Mouse (Mus musculus) embryonic facial prominence, embryonic 11.5 days (tissue): ENCODE data around the gene Tbc1d7. TPM values are rescaled to one million over a fixed set of nuclear protein-coding genes. Genes with fewer than 3 reads are reported as not detected.

Source experiments
- ATAC-seq: fragments of 200-750 bp; cut with Nextera tagmentation; replicated peaks from 2 replicates; pipeline ENCODE4 v1.8.0; 2017; ENCODE audit warnings: low read depth; ENCODE audit not compliant: insufficient number of reproducible peaks, low FRiP score, low TSS enrichment
- DNase-seq: peaks from one replicate; pipeline ENCODE4 v3.0.0-alpha.2; 2015; ENCODE audit warnings: low spot score
- H3K27ac ChIP-seq: fragments of 300-500 bp; sonication (generic); replicated peaks from 2 replicates; pipeline ENCODE4 v1.5.1; 2014; ENCODE audit warnings: mild to moderate bottlenecking, low read depth, low read length, control low read depth
- H3K27me3 ChIP-seq: fragments of 300-500 bp; sonication (generic); 2 replicates; pipeline ENCODE4 v1.6.1; 2014; ENCODE audit warnings: mild to moderate bottlenecking, low read length, moderate library complexity, mixed read lengths; ENCODE audit not compliant: control insufficient read depth, insufficient read depth
- H3K36me3 ChIP-seq: fragments of 300-500 bp; sonication (generic); replicated peaks from 2 replicates; pipeline ENCODE4 v1.6.1; 2014; ENCODE audit warnings: low read depth, mild to moderate bottlenecking, low read length, moderate library complexity, mixed read lengths; ENCODE audit not compliant: control insufficient read depth, insufficient read depth
- H3K4me1 ChIP-seq: fragments of 300-500 bp; sonication (generic); 2 replicates; pipeline ENCODE4 v1.6.1; 2014; ENCODE audit warnings: low read length, mixed read lengths; ENCODE audit not compliant: control insufficient read depth, insufficient read depth
- H3K4me2 ChIP-seq: fragments of 300-500 bp; sonication (generic); 2 replicates; pipeline ENCODE4 v1.6.1; 2014; ENCODE audit warnings: low read depth, mild to moderate bottlenecking, control low read depth, low read length, moderate library complexity
- H3K4me3 ChIP-seq: fragments of 300-500 bp; sonication (generic); 2 replicates; pipeline ENCODE4 v1.5.1; 2014; ENCODE audit warnings: low read depth, low read length, control low read depth
- H3K9ac ChIP-seq: fragments of 300-500 bp; sonication (generic); replicated peaks from 2 replicates; pipeline ENCODE4 v1.6.1; 2014; ENCODE audit warnings: mild to moderate bottlenecking, control low read depth, low read length
- H3K9me3 ChIP-seq: fragments of 300-500 bp; sonication (generic); replicated peaks from 2 replicates; pipeline ENCODE4 v1.6.1; 2016; ENCODE audit warnings: mild to moderate bottlenecking, low read length, inconsistent platforms, mixed read lengths; ENCODE audit not compliant: control insufficient read depth
- WGBS: fragments of 180-500 bp; shearing (Covaris S2); extraction: QIAGEN DNeasy Blood & Tissue Kit; methylation state at CpG from one replicate; pipeline ENCODE4 v1.1.7; 2014; 5-methylcytosine and 5-hydroxymethylcytosine counted together
- polyA plus RNA-seq: library from polyadenylated mRNA; unstranded; fragments of >200 nt; fragmentation: Nextera tagmentation; extraction: Ambion mirVana; gene quantifications from 2 replicates; pipeline ENCODE4 v1.2.1, GENCODE M21; 2014

Gene Tbc1d7
- polyA plus RNA-seq, 1 experiment from 2014 or later = 71.5 TPM

- H3K36me3 ChIP-seq = no peaks in the 10 kb centered on the region
- H3K4me2 ChIP-seq = no peak overlapping the region
- no peak overlapping the region for H3K27ac ChIP-seq
- H3K9ac ChIP-seq = no peak overlapping the region
- no peaks in the 10 kb centered on the region for H3K27me3 ChIP-seq
- 89% methylated on average over 7 of the region's 7 CpGs for WGBS
- H3K4me3 ChIP-seq = no peak overlapping the region
- no peak for ATAC-seq
- H3K9me3 ChIP-seq = no peaks in the 10 kb centered on the region
- no peaks in the 10 kb centered on the region for H3K4me1 ChIP-seq
- no peak for DNase-seq
Observed at GRCm38 (mm10) chr13:43177317-43177716, 6.0 kb upstream of the Tbc1d7 start.

GRCm38 (mm10) chr13:43176676-43177075 lies 5.4 kb upstream of the Tbc1d7 start:
- Histone ChIP-seq H3K36me3 (no peaks in the 10 kb centered on the region), H3K4me2 (no peak overlapping the region), H3K4me3 (no peak overlapping the region), H3K4me1 (no peaks in the 10 kb centered on the region), H3K27ac (no peak overlapping the region), H3K9me3 (no peaks in the 10 kb centered on the region), H3K9ac (no peak overlapping the region), H3K27me3 (no peaks in the 10 kb centered on the region)
- no peak for DNase-seq
- WGBS = 95% methylated on average over 3 of the region's 3 CpGs
- no peak for ATAC-seq

GRCm38 (mm10) chr13:43173262-43173661 lies 2.0 kb upstream of the Tbc1d7 start:
- Histone ChIP-seq H3K4me2 (no peak overlapping the region), H3K27me3 (no peaks in the 10 kb centered on the region), H3K4me3 (no peak overlapping the region), H3K9ac (no peak overlapping the region), H3K27ac (no peak overlapping the region), H3K9me3 (no peaks in the 10 kb centered on the region), H3K36me3 (no peaks in the 10 kb centered on the region), H3K4me1 (no peaks in the 10 kb centered on the region)
- ATAC-seq = no peak
- peak; percentile 88 for DNase-seq
- WGBS = 16% methylated on average over 9 of the region's 9 CpGs

- no peak for ATAC-seq
- no peak overlapping the region for H3K27ac ChIP-seq
- H3K9ac ChIP-seq = peak overlapping the region; percentile 88
- 34% methylated on average over 14 of the region's 14 CpGs for WGBS
- H3K4me2 ChIP-seq = peak overlapping the region; percentile 70
- H3K4me3 ChIP-seq = peak overlapping the region; percentile 67
- H3K27me3 ChIP-seq = no peaks in the 10 kb centered on the region
- no peaks in the 10 kb centered on the region for H3K4me1 ChIP-seq
- H3K9me3 ChIP-seq = no peaks in the 10 kb centered on the region
- peak; percentile 43 for DNase-seq
- H3K36me3 ChIP-seq = no peaks in the 10 kb centered on the region
Observed at GRCm38 (mm10) chr13:43172036-43172713, 874 bp upstream of the Tbc1d7 start.

GRCm38 (mm10) chr13:43167721-43168120 lies 3.6 kb downstream of the Tbc1d7 start:
- DNase-seq = no peak
- no peak overlapping the region for H3K4me2 ChIP-seq
- H3K4me3 ChIP-seq = no peak overlapping the region
- no peak overlapping the region for H3K27ac ChIP-seq
- H3K4me1 ChIP-seq = no peaks in the 10 kb centered on the region
- ATAC-seq = no peak
- H3K9me3 ChIP-seq = no peaks in the 10 kb centered on the region
- H3K27me3 ChIP-seq = no peaks in the 10 kb centered on the region
- no peak overlapping the region for H3K9ac ChIP-seq
- H3K36me3 ChIP-seq = no peaks in the 10 kb centered on the region; the same call in 1 of the 2 replicates
- 76% methylated on average over 9 of the region's 9 CpGs for WGBS

- H3K4me1 ChIP-seq = no peaks in the 10 kb centered on the region
- H3K36me3 ChIP-seq = no peaks in the 10 kb centered on the region; the same call in 1 of the 2 replicates
- no peaks in the 10 kb centered on the region for H3K27me3 ChIP-seq
- H3K9ac ChIP-seq = no peak overlapping the region
- 71% methylated on average over 3 of the region's 3 CpGs for WGBS
- H3K4me3 ChIP-seq = no peak overlapping the region
- no peak overlapping the region for H3K4me2 ChIP-seq
- ATAC-seq = no peak
- no peak overlapping the region for H3K27ac ChIP-seq
- DNase-seq = no peak
- H3K9me3 ChIP-seq = no peaks in the 10 kb centered on the region
Observed at GRCm38 (mm10) chr13:43159429-43159828, 11.9 kb downstream of the Tbc1d7 start.

- Histone ChIP-seq H3K4me2 (no peak overlapping the region), H3K9ac (no peak overlapping the region), H3K4me3 (no peak overlapping the region), H3K4me1 (no peaks in the 10 kb centered on the region), H3K36me3 (no peaks in the 10 kb centered on the region), H3K27me3 (no peaks in the 10 kb centered on the region), H3K27ac (no peak overlapping the region), H3K9me3 (no peaks in the 10 kb centered on the region)
- ATAC-seq (no peak), DNase-seq (no peak)
- WGBS = 40% methylated on average over 5 of the region's 5 CpGs
Observed at GRCm38 (mm10) chr13:43158281-43158680, 13.0 kb downstream of the Tbc1d7 start.

GRCm38 (mm10) chr13:43157370-43157769 lies 13.9 kb downstream of the Tbc1d7 start:
- H3K27ac ChIP-seq = no peak overlapping the region
- no peaks in the 10 kb centered on the region for H3K36me3 ChIP-seq
- H3K9ac ChIP-seq = no peak overlapping the region
- no peak overlapping the region for H3K4me2 ChIP-seq
- ATAC-seq (no peak), DNase-seq (no peak)
- H3K27me3 ChIP-seq = no peaks in the 10 kb centered on the region
- 41% methylated on average over 5 of the region's 5 CpGs for WGBS
- no peaks in the 10 kb centered on the region for H3K9me3 ChIP-seq
- no peaks in the 10 kb centered on the region for H3K4me1 ChIP-seq
- no peak overlapping the region for H3K4me3 ChIP-seq
